Mouse (Mus musculus) neural tube, embryonic 10.5 days (tissue): Measurements from ENCODE around the gene Zfp462.
"Not testable (repeated sequence)": the region's sequence is repeated elsewhere in the genome, so short reads cannot be mapped to it uniquely, and the experiment has no call there.

Experiments
- DNase-seq: peaks from one replicate; pipeline ENCODE4 v3.0.0-alpha.2; 2017; ENCODE audit warnings: low spot score; ENCODE audit errors: extremely low spot score

Gene Zfp462

GRCm38 (mm10) chr4:54993001-54993400, 48.2 kb downstream of the Zfp462 start:
- not testable (repeated sequence) for DNase-seq

GRCm38 (mm10) chr4:54995258-54995657, 50.4 kb downstream of the Zfp462 start:
- DNase-seq: no peak

GRCm38 (mm10) chr4:54996064-54996463, 51.2 kb downstream of the Zfp462 start:
- DNase-seq: no peak

GRCm38 (mm10) chr4:54998146-54998841, 53.4 kb downstream of the Zfp462 start:
- DNase-seq: no peak

- no peak for DNase-seq
Observed at GRCm38 (mm10) chr4:54999556-54999955, 54.7 kb downstream of the Zfp462 start.

GRCm38 (mm10) chr4:55001386-55001785, 56.5 kb downstream of the Zfp462 start:
- no peak for DNase-seq

DNA sequence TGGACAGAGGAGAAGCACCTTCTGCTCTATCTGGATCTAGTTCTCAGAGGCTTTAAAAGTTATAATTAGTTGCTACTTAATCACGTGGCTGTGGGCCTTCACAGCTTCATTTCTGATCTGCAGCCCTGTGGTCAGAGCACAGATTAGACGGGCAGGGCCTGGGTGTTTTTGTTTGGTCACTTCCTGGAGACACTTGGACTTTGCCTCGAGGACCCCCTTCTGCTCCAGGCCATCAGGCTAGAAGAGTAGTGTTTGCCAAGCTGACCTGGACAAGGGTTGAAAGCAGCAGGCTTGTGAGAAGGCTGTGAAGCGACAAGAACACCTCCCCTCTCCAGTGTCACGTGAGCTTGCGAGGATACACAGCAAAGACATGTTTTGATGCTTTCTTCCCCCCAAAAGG, 58.3 kb downstream of the Zfp462 start:
- DNase-seq: no peak

- peak; percentile 32 for DNase-seq
Observed at GRCm38 (mm10) chr4:55005066-55005465, 60.2 kb downstream of the Zfp462 start.

GRCm38 (mm10) chr4:55005521-55005969, 60.7 kb downstream of the Zfp462 start:
- peak; percentile 56 for DNase-seq

GRCm38 (mm10) chr4:55006024-55006423, 61.2 kb downstream of the Zfp462 start:
- DNase-seq: no peak

DNA sequence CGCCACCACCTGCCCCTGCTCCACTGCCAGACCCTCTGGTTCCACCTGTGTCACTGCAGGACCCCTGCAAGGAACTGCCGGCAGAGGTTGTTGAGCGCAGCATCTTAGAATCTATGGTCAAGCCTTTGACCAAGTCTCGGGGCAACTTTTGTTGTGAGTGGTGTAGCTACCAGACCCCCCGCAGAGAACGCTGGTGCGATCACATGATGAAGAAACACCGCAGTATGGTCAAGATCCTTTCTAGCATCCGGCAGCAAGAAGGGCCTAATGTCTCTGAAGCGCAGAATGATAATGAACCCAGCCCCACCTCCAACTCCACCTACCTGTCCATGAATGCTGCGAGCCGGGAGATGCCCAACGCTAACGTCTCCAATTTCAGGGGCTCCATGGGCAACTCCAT, 63.8 kb downstream of the Zfp462 start:
- no peak for DNase-seq

- DNase-seq: no peak
Observed at GRCm38 (mm10) chr4:55011391-55011790, 66.5 kb downstream of the Zfp462 start.

GRCm38 (mm10) chr4:55013563-55014248, 68.9 kb downstream of the Zfp462 start:
- no peak for DNase-seq

GRCm38 (mm10) chr4:55014731-55015463, 70.0 kb downstream of the Zfp462 start:
- no peak for DNase-seq

GRCm38 (mm10) chr4:55015517-55015916, 70.7 kb downstream of the Zfp462 start:
- no peak for DNase-seq

DNA sequence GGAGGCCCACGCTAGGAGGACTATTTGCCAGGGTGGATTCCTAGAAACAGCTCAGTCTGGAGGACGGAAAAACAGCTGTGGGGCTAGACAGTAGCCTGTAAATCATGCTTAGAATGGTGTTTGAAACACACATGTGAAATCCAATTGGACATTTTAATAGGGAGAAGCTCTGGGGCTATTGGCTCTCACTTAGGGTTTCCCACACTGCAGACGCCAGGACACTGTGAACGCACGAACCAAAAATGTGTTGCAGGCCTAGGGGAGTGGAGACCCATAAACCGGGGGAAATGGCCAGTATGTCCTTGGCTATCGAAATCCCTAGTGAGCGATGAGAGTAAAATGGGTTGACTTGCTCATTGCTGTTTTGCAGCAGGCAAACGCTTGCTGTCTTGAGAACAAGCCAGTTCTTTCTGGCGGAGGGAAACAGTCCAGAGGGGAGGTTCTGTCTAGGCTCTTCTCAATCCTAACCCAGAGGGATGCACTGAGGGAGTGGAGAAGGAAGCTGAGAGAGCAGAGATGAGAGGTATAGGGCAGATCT, 81.3 kb downstream of the Zfp462 start:
- DNase-seq: no peak

GRCm38 (mm10) chr4:55030401-55030800, 85.6 kb downstream of the Zfp462 start:
- no peak for DNase-seq

DNA sequence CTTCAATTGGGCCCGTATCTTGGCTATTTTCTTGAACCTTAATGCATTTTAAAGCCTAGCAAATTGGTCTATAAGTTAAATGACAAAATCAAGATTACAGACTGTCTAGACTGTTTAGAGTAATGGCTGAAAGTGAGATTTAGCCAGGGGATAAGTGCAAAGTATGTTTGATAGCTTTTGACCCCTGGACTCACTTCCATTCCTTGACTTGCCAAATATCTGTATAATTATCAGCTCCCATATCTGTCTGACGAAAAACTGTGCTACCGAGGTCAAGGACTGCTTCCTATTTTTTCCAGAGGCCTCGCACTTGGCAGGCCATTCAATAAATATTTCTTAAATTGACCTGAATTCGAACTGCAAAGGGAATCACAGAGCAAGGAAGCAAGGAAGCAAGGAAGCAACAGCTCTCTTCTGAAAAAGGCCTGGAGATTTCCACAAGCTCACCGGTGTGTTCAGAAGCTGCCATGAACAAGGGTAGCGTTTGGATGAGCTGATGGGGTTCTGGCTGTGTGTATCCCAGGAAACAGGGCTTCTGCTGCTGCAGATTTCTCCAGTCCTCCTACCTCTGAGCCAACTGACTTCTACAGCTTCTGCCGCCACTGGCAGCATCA, 87.6 kb downstream of the Zfp462 start:
- no peak for DNase-seq

DNA sequence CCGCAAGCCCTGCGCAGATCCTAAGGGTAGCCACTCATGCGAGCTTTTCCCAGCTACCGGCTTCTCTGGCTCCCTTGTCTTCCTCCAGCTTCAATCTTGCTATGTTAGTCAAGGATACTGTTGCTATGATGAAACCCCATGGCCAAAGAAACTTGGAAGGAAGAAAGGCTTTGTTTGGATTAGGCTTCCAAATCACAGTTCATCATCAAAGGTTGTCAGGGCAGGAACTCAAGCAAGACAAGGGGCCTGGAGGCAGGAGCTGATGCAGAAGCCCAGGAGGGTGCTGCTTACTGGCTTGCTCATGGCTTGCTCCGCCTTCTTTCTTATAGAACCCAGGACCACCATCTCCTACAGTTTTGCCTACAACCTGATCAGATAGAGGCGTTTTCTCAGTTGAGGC, 88.6 kb downstream of the Zfp462 start:
- DNase-seq: no peak

GRCm38 (mm10) chr4:55038139-55038538, 93.3 kb downstream of the Zfp462 start:
- peak; percentile 29 for DNase-seq

DNA sequence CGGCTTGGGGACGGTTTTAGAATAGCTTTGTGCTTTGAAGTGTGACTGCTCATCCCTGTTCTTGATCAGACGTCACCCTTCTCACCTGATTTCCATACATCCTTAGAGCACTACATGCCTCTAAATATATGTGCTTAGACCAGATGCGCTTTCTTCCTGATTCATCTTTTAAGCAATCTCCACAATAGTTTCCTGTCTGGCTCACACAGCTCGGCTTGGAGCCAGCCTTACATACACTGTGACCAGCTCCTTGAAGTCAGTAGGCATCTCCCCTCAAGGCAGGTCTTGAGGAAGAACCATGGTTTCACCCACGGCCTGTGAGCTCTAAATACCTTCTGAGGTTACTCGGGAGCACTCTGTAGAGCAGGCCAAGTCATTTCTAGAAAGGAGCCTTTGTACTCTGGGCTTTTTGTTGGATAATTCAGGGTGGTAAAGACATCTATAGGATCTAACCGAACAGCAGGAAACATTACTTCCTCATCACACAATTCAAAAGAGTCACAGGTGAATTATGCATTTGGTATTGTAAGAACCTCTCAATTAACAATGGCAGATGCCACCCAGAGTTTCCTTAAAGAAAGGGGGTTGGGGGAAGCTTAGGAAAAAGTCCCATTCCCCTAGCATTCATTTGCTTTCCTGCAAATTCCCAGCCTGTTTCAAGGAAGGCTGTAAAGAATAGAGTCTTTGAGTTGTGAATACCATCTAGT, 95.6 kb downstream of the Zfp462 start:
- DNase-seq: no peak
